Comparison of ENCODE assay signal across 8 mouse cellular contexts in genomic region chr5:144356776-144357455, GRCm38 (mm10). TPM values are rescaled to one million over a fixed set of nuclear protein-coding genes. Genes with fewer than 3 reads are reported as not detected.
DNase-seq lines count a peak whose midpoint lies in the region; ATAC-seq and TF ChIP-seq lines count a peak whose summit lies in the region.

No protein-coding gene starts in this region.

- H3K9ac ChIP-seq in intestine, postnatal 0 days (ENCODE audit: low read depth, low read length), result peak overlapping the region; percentile 94
- no peak overlapping the region for H3K9ac ChIP-seq in neural tube, embryonic 14.5 days (replicated peaks; ENCODE audit: low read depth, low read length)

- H3K4me2 ChIP-seq in intestine, postnatal 0 days (replicated peaks; ENCODE audit: low read depth), result peak overlapping the region; percentile 75
- peak overlapping the region; percentile 91 for H3K4me2 ChIP-seq in neural tube, embryonic 14.5 days (ENCODE audit: low read depth, low read length)

- H3K36me3 ChIP-seq in intestine, postnatal 0 days (ENCODE audit: control insufficient read depth, insufficient read depth), result no peaks in the 10 kb centered on the region
- no peaks in the 10 kb centered on the region for H3K36me3 ChIP-seq in neural tube, embryonic 14.5 days (ENCODE audit: control insufficient read depth, insufficient read depth, low read length)

- no peaks in the 10 kb centered on the region for H3K27me3 ChIP-seq in intestine, postnatal 0 days (replicated peaks; ENCODE audit: control insufficient read depth, insufficient read depth, low read length)
- peaks cover 23% of the 10 kb centered on the region for H3K27me3 ChIP-seq in neural tube, embryonic 14.5 days (ENCODE audit: control insufficient read depth, insufficient read depth, low read length)

- TF ChIP-seq POLR2A in embryonic fibroblast, embryonic 13.5 days (IDR thresholded peaks at IDR 0.05; ENCODE audit: low read depth, low read length), result no peak

- no peak for TF ChIP-seq CTCF in layer of hippocampus, adult 2 months (conservative IDR thresholded peaks at IDR 0.05)
- no peak for TF ChIP-seq CTCF in embryonic fibroblast, embryonic 13.5 days (IDR thresholded peaks at IDR 0.05; ENCODE audit: borderline replicate concordance, insufficient read depth, low read length)
- TF ChIP-seq CTCF in intestine, postnatal 0 days (IDR thresholded peaks at IDR 0.05; ENCODE audit: low read depth), result no peak

- peak overlapping the region; percentile 52 for H3K4me3 ChIP-seq in layer of hippocampus, adult 2 months
- peak overlapping the region; percentile 72 for H3K4me3 ChIP-seq in embryonic fibroblast, embryonic 13.5 days (ENCODE audit: insufficient read depth, low read length)
- peak overlapping the region; percentile 88 for H3K4me3 ChIP-seq in intestine, postnatal 0 days (ENCODE audit: low read depth, low read length)
- peak overlapping the region; percentile 40 for H3K4me3 ChIP-seq in neural tube, embryonic 14.5 days (ENCODE audit: low read depth, low read length)

- WGBS in intestine, postnatal 0 days, result 7% methylated on average over 17 of the region's 17 CpGs
- WGBS in neural tube, embryonic 14.5 days, result 12% methylated on average over 17 of the region's 17 CpGs

- H3K4me1 ChIP-seq in embryonic fibroblast, embryonic 13.5 days (ENCODE audit: control insufficient read depth, insufficient read depth, low read length), result no peaks in the 10 kb centered on the region; the same call in 1 of the 2 replicates
- 0 out of 2 replicates have a peak, but pooled peaks cover 4% of the 10 kb centered on the region for H3K4me1 ChIP-seq in intestine, postnatal 0 days (replicated peaks; ENCODE audit: control insufficient read depth, insufficient read depth, low read length)
- H3K4me1 ChIP-seq in neural tube, embryonic 14.5 days (ENCODE audit: control insufficient read depth, insufficient read depth, low read length), result peaks cover 8% of the 10 kb centered on the region; the same call in 1 of the 2 replicates

- DNase-seq in layer of hippocampus, adult 2 months (ENCODE audit: low spot score in 2 of 2), result no peak
- DNase-seq in layer of hippocampus, postnatal 10 days (ENCODE audit: low spot score in 2 of 2), result no peak
- no peak for DNase-seq in thymus, postnatal 0 days (ENCODE audit: low spot score)
- no peak for DNase-seq in layer of hippocampus, adult 9-10 months (ENCODE audit: low spot score)
- no peak for DNase-seq in B cell, adult 2 months

- no peaks in the 10 kb centered on the region for H3K9me3 ChIP-seq in intestine, postnatal 0 days (ENCODE audit: control insufficient read depth)
- no peaks in the 10 kb centered on the region for H3K9me3 ChIP-seq in neural tube, embryonic 14.5 days (ENCODE audit: control insufficient read depth, low read length)

- ATAC-seq in intestine, postnatal 0 days, result no peak
- ATAC-seq in neural tube, embryonic 14.5 days (ENCODE audit: low read depth), result no peak

- no peak overlapping the region for H3K27ac ChIP-seq in layer of hippocampus, adult 2 months
- H3K27ac ChIP-seq in embryonic fibroblast, embryonic 13.5 days (ENCODE audit: insufficient read depth, low read length), result peak overlapping the region; percentile 59; the same call in 1 of the 2 replicates
- peak overlapping the region; percentile 98 for H3K27ac ChIP-seq in intestine, postnatal 0 days (ENCODE audit: low read depth, low read length)
- no peak overlapping the region for H3K27ac ChIP-seq in neural tube, embryonic 14.5 days (ENCODE audit: low read depth, low read length)

RNA-seq across cellular contexts. Expression of gene Baiap2l1, which starts 1.0 kb away (rescaled TPM):
- total RNA-seq in layer of hippocampus, adult 2 months (2021), result under 1 TPM; 0.46 to 0.49 TPM
- total RNA-seq in layer of hippocampus, postnatal 10 days (2021), result under 1 TPM; 0.40 to 0.96 TPM
- 5.1 and 7.5 TPM in 2 replicates for polyA plus RNA-seq in embryonic fibroblast, embryonic 13.5 days (2011; ENCODE audit: insufficient read length, low read depth, missing spikeins)
- polyA plus RNA-seq in intestine, postnatal 0 days (2015; fragmentation: Nextera tagmentation; extraction: Ambion mirVana), result 38.8 and 41.1 TPM in 2 replicates
- polyA plus RNA-seq in neural tube, embryonic 14.5 days (2014; fragmentation: Nextera tagmentation; extraction: Ambion mirVana), result 1.2 and 1.9 TPM in 2 replicates
- 2.3 and 2.7 TPM in 2 replicates for polyA plus RNA-seq in thymus, postnatal 0 days (2015; fragmentation: Nextera tagmentation; extraction: Ambion mirVana)

Comparison
In these comparisons a context has a peak if more than half of its experiments do, and no peak if none do; other contexts are left out.
1. H3K27ac ChIP-seq: peak in embryonic fibroblast, embryonic 13.5 days (single experiment) and intestine, postnatal 0 days (single experiment); none in layer of hippocampus, adult 2 months (single experiment) and neural tube, embryonic 14.5 days (single experiment).
2. Peak in every context shown above with its lines, with median percentiles within 50 percentile points of each other: H3K4me3 ChIP-seq.